Mouse (Mus musculus) neural tube, embryonic 15.5 days (tissue): ENCODE data around the gene Rfx8. TPM values are rescaled to one million over a fixed set of nuclear protein-coding genes. Genes with fewer than 3 reads are reported as not detected.

ENCODE experiments used
- ATAC-seq: fragments of 200-750 bp; cut with Nextera tagmentation; 2 replicates; pipeline ENCODE4 v1.8.0; 2017; ENCODE audit warnings: mild to moderate bottlenecking, moderate TSS enrichment, moderate library complexity; ENCODE audit not compliant: low FRiP score
- H3K27ac ChIP-seq: fragments of 300-500 bp; sonication (generic); replicated peaks from 2 replicates; pipeline ENCODE4 v1.5.1; 2015; ENCODE audit warnings: mild to moderate bottlenecking, inconsistent platforms
- H3K27me3 ChIP-seq: fragments of 300-500 bp; sonication (generic); replicated peaks from 2 replicates; pipeline ENCODE4 v1.6.1; 2015; ENCODE audit warnings: inconsistent platforms
- H3K36me3 ChIP-seq: fragments of 300-500 bp; sonication (generic); 2 replicates; pipeline ENCODE4 v1.6.1; 2015; ENCODE audit warnings: inconsistent platforms
- H3K4me1 ChIP-seq: fragments of 300-500 bp; sonication (generic); 2 replicates; pipeline ENCODE4 v1.6.1; 2015; ENCODE audit warnings: inconsistent platforms
- H3K4me2 ChIP-seq: fragments of 300-500 bp; sonication (generic); 2 replicates; pipeline ENCODE4 v1.6.1; 2015; ENCODE audit warnings: inconsistent platforms, mild to moderate bottlenecking, moderate library complexity
- H3K4me3 ChIP-seq: fragments of 300-500 bp; sonication (generic); replicated peaks from 2 replicates; pipeline ENCODE4 v1.5.1; 2015; ENCODE audit warnings: mild to moderate bottlenecking, inconsistent platforms
- H3K9ac ChIP-seq: fragments of 300-500 bp; sonication (generic); replicated peaks from 2 replicates; pipeline ENCODE4 v1.6.1; 2015; ENCODE audit warnings: mild to moderate bottlenecking, inconsistent platforms
- H3K9me3 ChIP-seq: fragments of 300-500 bp; sonication (generic); replicated peaks from 2 replicates; pipeline ENCODE4 v1.6.1; 2016; ENCODE audit warnings: inconsistent platforms
- WGBS: fragments of 180-500 bp; shearing (Covaris S2); methylation state at CpG from one replicate; pipeline ENCODE4 v1.1.7; 2015; ENCODE audit warnings: mixed read lengths; 5-methylcytosine and 5-hydroxymethylcytosine counted together
- polyA plus RNA-seq: library from polyadenylated mRNA; unstranded; fragments of >200 nt; fragmentation: Nextera tagmentation; extraction: Ambion mirVana; gene quantifications from 2 replicates; pipeline ENCODE4 v1.2.1, GENCODE M21; 2015

Gene Rfx8
- polyA plus RNA-seq, 1 experiment from 2014 or later: 0.27 TPM

- Histone ChIP-seq H3K36me3 (no peaks in the 10 kb centered on the region), H3K9ac (no peak overlapping the region), H3K4me3 (no peak overlapping the region), H3K4me2 (no peak overlapping the region), H3K4me1 (0 out of 2 replicates have a peak, but pooled peaks cover 8% of the 10 kb centered on the region), H3K27ac (no peak overlapping the region), H3K9me3 (no peaks in the 10 kb centered on the region), H3K27me3 (no peaks in the 10 kb centered on the region)
- ATAC-seq: no peak
- 94% methylated on average over 10 of the region's 10 CpGs for WGBS
Observed at GRCm38 (mm10) chr1:39733876-39734275, 13.1 kb upstream of the Rfx8 start.

GRCm38 (mm10) chr1:39732081-39732480 is 11.3 kb upstream of the Rfx8 start:
- H3K27ac ChIP-seq: no peak overlapping the region
- no peak overlapping the region for H3K9ac ChIP-seq
- 34% methylated on average over 10 of the region's 10 CpGs for WGBS
- ATAC-seq: no peak
- H3K4me2 ChIP-seq: no peak overlapping the region
- H3K36me3 ChIP-seq: no peaks in the 10 kb centered on the region
- H3K4me1 ChIP-seq: 0 out of 2 replicates have a peak, but pooled peaks cover 8% of the 10 kb centered on the region
- H3K27me3 ChIP-seq: no peaks in the 10 kb centered on the region
- no peak overlapping the region for H3K4me3 ChIP-seq
- H3K9me3 ChIP-seq: no peaks in the 10 kb centered on the region

GRCm38 (mm10) chr1:39731543-39731942 is 10.7 kb upstream of the Rfx8 start:
- ATAC-seq: no peak
- Histone ChIP-seq H3K36me3 (no peaks in the 10 kb centered on the region), H3K27me3 (no peaks in the 10 kb centered on the region), H3K9me3 (no peaks in the 10 kb centered on the region), H3K27ac (no peak overlapping the region), H3K9ac (no peak overlapping the region), H3K4me1 (0 out of 2 replicates have a peak, but pooled peaks cover 8% of the 10 kb centered on the region), H3K4me3 (no peak overlapping the region), H3K4me2 (no peak overlapping the region)
- WGBS: 49% methylated on average over 9 of the region's 9 CpGs

GRCm38 (mm10) chr1:39730868-39731267 is 10.1 kb upstream of the Rfx8 start:
- Histone ChIP-seq H3K36me3 (no peaks in the 10 kb centered on the region), H3K4me1 (0 out of 2 replicates have a peak, but pooled peaks cover 4% of the 10 kb centered on the region), H3K4me3 (no peak overlapping the region), H3K4me2 (no peak overlapping the region), H3K27ac (no peak overlapping the region), H3K27me3 (no peaks in the 10 kb centered on the region), H3K9ac (no peak overlapping the region), H3K9me3 (no peaks in the 10 kb centered on the region)
- no peak for ATAC-seq
- 34% methylated on average over 5 of the region's 5 CpGs for WGBS

GRCm38 (mm10) chr1:39729919-39730318 is 9.1 kb upstream of the Rfx8 start:
- 90% methylated on average over 6 of the region's 6 CpGs for WGBS
- H3K4me3 ChIP-seq: no peak overlapping the region
- H3K27me3 ChIP-seq: no peaks in the 10 kb centered on the region
- ATAC-seq: no peak
- no peaks in the 10 kb centered on the region for H3K9me3 ChIP-seq
- H3K27ac ChIP-seq: no peak overlapping the region
- H3K36me3 ChIP-seq: no peaks in the 10 kb centered on the region
- H3K4me2 ChIP-seq: no peak overlapping the region
- 0 out of 2 replicates have a peak, but pooled peaks cover 4% of the 10 kb centered on the region for H3K4me1 ChIP-seq
- no peak overlapping the region for H3K9ac ChIP-seq

GRCm38 (mm10) chr1:39721351-39721726 is 542 bp upstream of the Rfx8 start:
- H3K9me3 ChIP-seq: no peaks in the 10 kb centered on the region
- peak overlapping the region; percentile 96 for H3K4me2 ChIP-seq
- H3K27ac ChIP-seq: no peak overlapping the region
- H3K9ac ChIP-seq: peak overlapping the region; percentile 62; the same call in 1 of the 2 replicates
- WGBS: 19% methylated on average over 9 of the region's 9 CpGs
- ATAC-seq: peak; percentile 53; the same call in 1 of the 2 replicates
- peak overlapping the region; percentile 53 for H3K4me3 ChIP-seq
- H3K4me1 ChIP-seq: peaks cover 11% of the 10 kb centered on the region
- H3K36me3 ChIP-seq: no peaks in the 10 kb centered on the region
- no peaks in the 10 kb centered on the region for H3K27me3 ChIP-seq

GRCm38 (mm10) chr1:39720186-39720585 is 611 bp downstream of the Rfx8 start:
- 0 out of 2 replicates have a peak overlapping the region, but pooled peaks have one; percentile 62 for H3K9ac ChIP-seq
- ATAC-seq: no peak
- H3K9me3 ChIP-seq: no peaks in the 10 kb centered on the region
- no peak overlapping the region for H3K27ac ChIP-seq
- H3K4me2 ChIP-seq: peak overlapping the region; percentile 96
- peaks cover 14% of the 10 kb centered on the region for H3K4me1 ChIP-seq
- 31% methylated on average over 2 of the region's 2 CpGs for WGBS
- peak overlapping the region; percentile 53 for H3K4me3 ChIP-seq
- no peaks in the 10 kb centered on the region for H3K36me3 ChIP-seq
- no peaks in the 10 kb centered on the region for H3K27me3 ChIP-seq

GRCm38 (mm10) chr1:39715551-39715950 is 5.2 kb downstream of the Rfx8 start:
- Histone ChIP-seq H3K4me2 (no peak overlapping the region), H3K4me1 (peaks cover 15% of the 10 kb centered on the region), H3K9ac (no peak overlapping the region), H3K36me3 (no peaks in the 10 kb centered on the region), H3K4me3 (no peak overlapping the region), H3K9me3 (no peaks in the 10 kb centered on the region), H3K27ac (peak overlapping the region; percentile 55; the same call in 1 of the 2 replicates), H3K27me3 (no peaks in the 10 kb centered on the region)
- 92% methylated on average over 7 of the region's 7 CpGs for WGBS
- ATAC-seq: no peak

GRCm38 (mm10) chr1:39714729-39715128 is 6.1 kb downstream of the Rfx8 start:
- no peak for ATAC-seq
- H3K9me3 ChIP-seq: no peaks in the 10 kb centered on the region
- H3K4me2 ChIP-seq: no peak overlapping the region
- no peak overlapping the region for H3K4me3 ChIP-seq
- H3K27me3 ChIP-seq: no peaks in the 10 kb centered on the region
- peaks cover 15% of the 10 kb centered on the region for H3K4me1 ChIP-seq
- no peak overlapping the region for H3K9ac ChIP-seq
- peak overlapping the region; percentile 55; the same call in 1 of the 2 replicates for H3K27ac ChIP-seq
- 87% methylated on average over 3 of the region's 3 CpGs for WGBS
- no peaks in the 10 kb centered on the region for H3K36me3 ChIP-seq

- no peak; the same call in 1 of the 2 replicates for ATAC-seq
- H3K9ac ChIP-seq: no peak overlapping the region
- peak overlapping the region; percentile 55; the same call in 1 of the 2 replicates for H3K27ac ChIP-seq
- no peak overlapping the region for H3K4me2 ChIP-seq
- no peaks in the 10 kb centered on the region for H3K36me3 ChIP-seq
- no peaks in the 10 kb centered on the region for H3K9me3 ChIP-seq
- no peaks in the 10 kb centered on the region for H3K27me3 ChIP-seq
- H3K4me3 ChIP-seq: no peak overlapping the region
- WGBS: 67% methylated on average over 16 of the region's 16 CpGs
- H3K4me1 ChIP-seq: peaks cover 15% of the 10 kb centered on the region
Observed at GRCm38 (mm10) chr1:39713842-39714658, 6.7 kb downstream of the Rfx8 start.

- H3K9me3 ChIP-seq: no peaks in the 10 kb centered on the region
- no peak overlapping the region for H3K9ac ChIP-seq
- H3K4me1 ChIP-seq: peaks cover 15% of the 10 kb centered on the region
- no peak for ATAC-seq
- no peak overlapping the region for H3K27ac ChIP-seq
- 87% methylated on average over 8 of the region's 8 CpGs for WGBS
- no peaks in the 10 kb centered on the region for H3K36me3 ChIP-seq
- no peak overlapping the region for H3K4me3 ChIP-seq
- H3K4me2 ChIP-seq: no peak overlapping the region
- no peaks in the 10 kb centered on the region for H3K27me3 ChIP-seq
Observed at GRCm38 (mm10) chr1:39713300-39713699, 7.5 kb downstream of the Rfx8 start.

- no peak for ATAC-seq
- Histone ChIP-seq H3K27ac (no peak overlapping the region), H3K36me3 (no peaks in the 10 kb centered on the region), H3K9ac (no peak overlapping the region), H3K4me3 (no peak overlapping the region), H3K4me1 (peaks cover 15% of the 10 kb centered on the region), H3K9me3 (no peaks in the 10 kb centered on the region), H3K4me2 (no peak overlapping the region), H3K27me3 (no peaks in the 10 kb centered on the region)
- WGBS: 96% methylated on average over 7 of the region's 7 CpGs
Observed at GRCm38 (mm10) chr1:39712261-39712660, 8.5 kb downstream of the Rfx8 start.
